Mouse (Mus musculus) thymus, adult 2 months (tissue): ENCODE measurements around the gene Slc25a43.

Experiments used
- CTCF ChIP-seq: fragments of 200-500 bp; IDR thresholded peaks from 2 replicates; pipeline ENCODE4 v1.5.1; 2012; ENCODE audit warnings: mild to moderate bottlenecking, control low read depth, low read length, moderate library complexity, borderline replicate concordance; ENCODE audit not compliant: control insufficient read depth, poor library complexity, insufficient read depth; ENCODE audit errors: extremely low read depth
- POLR2A ChIP-seq: fragments of 200-500 bp; IDR thresholded peaks from 2 replicates; pipeline ENCODE4 v1.6.1; 2012; ENCODE audit warnings: mild to moderate bottlenecking, low read length, control low read depth, moderate library complexity; ENCODE audit not compliant: control insufficient read depth, poor library complexity, insufficient read depth; ENCODE audit errors: extremely low read depth

DNA sequence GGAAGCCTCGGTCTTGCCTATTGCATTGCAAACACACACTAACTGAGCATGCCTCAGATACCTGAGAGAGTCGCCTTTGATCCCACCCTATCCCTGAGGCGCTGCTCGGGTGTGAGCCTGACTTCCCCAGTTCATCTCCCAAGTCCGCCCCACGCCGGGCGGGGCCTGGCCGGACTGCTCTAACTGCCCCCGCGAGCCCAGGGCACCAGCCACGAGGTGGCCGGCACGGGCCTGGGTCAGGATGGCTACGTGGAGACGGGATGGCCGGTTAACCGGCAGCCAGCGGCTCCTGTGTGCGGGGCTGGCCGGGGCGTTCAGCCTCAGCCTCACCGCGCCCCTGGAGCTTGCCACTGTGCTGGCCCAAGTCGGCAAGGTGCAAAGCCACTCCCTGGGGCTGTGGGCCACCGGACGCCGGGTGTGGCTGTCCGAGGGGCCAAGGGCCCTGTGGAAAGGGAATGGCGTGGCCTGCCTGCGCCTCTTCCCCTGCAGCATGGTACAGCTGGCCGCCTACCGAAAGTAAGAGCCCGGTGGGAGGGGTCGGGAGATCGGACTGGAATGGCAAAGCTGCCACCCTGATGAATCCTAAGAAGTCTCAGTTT, at the start of gene Slc25a43:
- TF ChIP-seq POLR2A (no peak), CTCF (no peak)
